Mouse (Mus musculus): ENCODE measurements around the gene Siglecf. TPM values are rescaled to one million over a fixed set of nuclear protein-coding genes. Genes with fewer than 3 reads are reported as not detected.

Siglecf gene
- polyA plus RNA-seq (2014; fragmentation: Nextera tagmentation; extraction: Ambion mirVana): 0.12 TPM in 1 of 2 replicates, not detected in the other

- WGBS: 72% methylated on average over 3 of the region's 3 CpGs
- Histone ChIP-seq H3K4me1 (replicated peaks; ENCODE audit: control insufficient read depth, insufficient read depth, low read length) (0 out of 2 replicates have a peak, but pooled peaks cover 2% of the 10 kb centered on the region), H3K4me2 (replicated peaks) (no peak within 1 kb of the TSS), H3K9me3 (ENCODE audit: control insufficient read depth, low read length) (no peaks in the 10 kb centered on the region), H3K27ac (no peak within 1 kb of the TSS), H3K4me3 (replicated peaks; ENCODE audit: low read length) (no peak within 1 kb of the TSS), H3K36me3 (replicated peaks; ENCODE audit: control insufficient read depth, insufficient read depth) (no peaks in the 10 kb centered on the region), H3K9ac (no peak within 1 kb of the TSS), H3K27me3 (ENCODE audit: control insufficient read depth, insufficient read depth, low read length) (no peaks in the 10 kb centered on the region)
- ATAC-seq (ENCODE audit: low FRiP score) (no peak), DNase-seq (ENCODE audit: low spot score) (no peak)
Measured at GRCm38 (mm10) chr7:43351154-43351553, at the start of gene Siglecf. Gene Siglecf, plus strand, starts transcription at chr7:43351341.

GRCm38 (mm10) chr7:43305235-43305634 is 45.9 kb upstream of the Siglecf start:
- no peak overlapping the region for H3K4me3 ChIP-seq (replicated peaks; ENCODE audit: low read length)
- ATAC-seq (ENCODE audit: low FRiP score) (no peak), DNase-seq (ENCODE audit: low spot score) (no peak)
- no peaks in the 10 kb centered on the region for H3K9me3 ChIP-seq (ENCODE audit: control insufficient read depth, low read length)
- WGBS: 89% methylated on average over 3 of the region's 3 CpGs
- H3K4me1 ChIP-seq (replicated peaks; ENCODE audit: control insufficient read depth, insufficient read depth, low read length): no peaks in the 10 kb centered on the region; the same call in 1 of the 2 replicates
- peaks cover 88% of the 10 kb centered on the region for H3K36me3 ChIP-seq (replicated peaks; ENCODE audit: control insufficient read depth, insufficient read depth)
- H3K27me3 ChIP-seq (ENCODE audit: control insufficient read depth, insufficient read depth, low read length): no peaks in the 10 kb centered on the region
- H3K27ac ChIP-seq: no peak overlapping the region
- no peak overlapping the region for H3K9ac ChIP-seq
- no peak overlapping the region for H3K4me2 ChIP-seq (replicated peaks)

GRCm38 (mm10) chr7:43309069-43309468 is 42.1 kb upstream of the Siglecf start:
- ATAC-seq (ENCODE audit: low FRiP score) (no peak), DNase-seq (ENCODE audit: low spot score) (no peak)
- Histone ChIP-seq H3K4me2 (replicated peaks) (no peak overlapping the region), H3K9me3 (ENCODE audit: control insufficient read depth, low read length) (no peaks in the 10 kb centered on the region), H3K27me3 (ENCODE audit: control insufficient read depth, insufficient read depth, low read length) (no peaks in the 10 kb centered on the region), H3K9ac (no peak overlapping the region), H3K36me3 (replicated peaks; ENCODE audit: control insufficient read depth, insufficient read depth) (peaks cover 60% of the 10 kb centered on the region), H3K4me3 (replicated peaks; ENCODE audit: low read length) (no peak overlapping the region), H3K4me1 (replicated peaks; ENCODE audit: control insufficient read depth, insufficient read depth, low read length) (peaks cover 16% of the 10 kb centered on the region), H3K27ac (no peak overlapping the region)
- 93% methylated on average over 2 of the region's 2 CpGs for WGBS

- ATAC-seq (ENCODE audit: low FRiP score): no peak
- WGBS: 87% methylated on average over 6 of the region's 6 CpGs
- H3K27ac ChIP-seq: no peak overlapping the region
- H3K36me3 ChIP-seq (replicated peaks; ENCODE audit: control insufficient read depth, insufficient read depth): peaks cover 38% of the 10 kb centered on the region
- DNase-seq (ENCODE audit: low spot score): no peak
- H3K9ac ChIP-seq: peak overlapping the region; percentile 76; the same call in 1 of the 2 replicates
- H3K4me3 ChIP-seq (replicated peaks; ENCODE audit: low read length): peak overlapping the region; percentile 79
- H3K4me1 ChIP-seq (replicated peaks; ENCODE audit: control insufficient read depth, insufficient read depth, low read length): peaks cover 16% of the 10 kb centered on the region
- no peaks in the 10 kb centered on the region for H3K27me3 ChIP-seq (ENCODE audit: control insufficient read depth, insufficient read depth, low read length)
- peak overlapping the region; percentile 84 for H3K4me2 ChIP-seq (replicated peaks)
- no peaks in the 10 kb centered on the region for H3K9me3 ChIP-seq (ENCODE audit: control insufficient read depth, low read length)
Measured at GRCm38 (mm10) chr7:43311632-43312031, 39.5 kb upstream of the Siglecf start.

GRCm38 (mm10) chr7:43312386-43313012 is 38.6 kb upstream of the Siglecf start:
- peak overlapping the region; percentile 76 for H3K9ac ChIP-seq
- H3K4me1 ChIP-seq (replicated peaks; ENCODE audit: control insufficient read depth, insufficient read depth, low read length): peaks cover 16% of the 10 kb centered on the region
- no peaks in the 10 kb centered on the region for H3K9me3 ChIP-seq (ENCODE audit: control insufficient read depth, low read length)
- 2% methylated on average over 32 of the region's 32 CpGs for WGBS
- ATAC-seq (ENCODE audit: low FRiP score): peak; percentile 75
- DNase-seq (ENCODE audit: low spot score): peak; percentile 39
- H3K27me3 ChIP-seq (ENCODE audit: control insufficient read depth, insufficient read depth, low read length): no peaks in the 10 kb centered on the region
- peak overlapping the region; percentile 84 for H3K27ac ChIP-seq
- H3K36me3 ChIP-seq (replicated peaks; ENCODE audit: control insufficient read depth, insufficient read depth): peaks cover 30% of the 10 kb centered on the region
- peak overlapping the region; percentile 79 for H3K4me3 ChIP-seq (replicated peaks; ENCODE audit: low read length)
- peak overlapping the region; percentile 84 for H3K4me2 ChIP-seq (replicated peaks)

- DNase-seq (ENCODE audit: low spot score) (peak; percentile 94), ATAC-seq (ENCODE audit: low FRiP score) (peak; percentile 97)
- Histone ChIP-seq H3K36me3 (replicated peaks; ENCODE audit: control insufficient read depth, insufficient read depth) (peaks cover 25% of the 10 kb centered on the region), H3K4me1 (replicated peaks; ENCODE audit: control insufficient read depth, insufficient read depth, low read length) (peaks cover 16% of the 10 kb centered on the region), H3K27me3 (ENCODE audit: control insufficient read depth, insufficient read depth, low read length) (no peaks in the 10 kb centered on the region), H3K4me2 (replicated peaks) (peak within 1 kb of the TSS; percentile 84), H3K9ac (peak within 1 kb of the TSS; percentile 76), H3K27ac (peak within 1 kb of the TSS; percentile 84), H3K4me3 (replicated peaks; ENCODE audit: low read length) (peak within 1 kb of the TSS; percentile 79), H3K9me3 (ENCODE audit: control insufficient read depth, low read length) (no peaks in the 10 kb centered on the region)
- WGBS: under 1% methylated on average over 33 of the region's 33 CpGs
Measured at GRCm38 (mm10) chr7:43313013-43313428, 38.1 kb upstream of the Siglecf start, which contains the start of gene Zfp715. Gene Zfp715, minus strand, starts transcription at chr7:43313294.

- Histone ChIP-seq H3K9me3 (ENCODE audit: control insufficient read depth, low read length) (no peaks in the 10 kb centered on the region), H3K9ac (no peak overlapping the region), H3K4me2 (replicated peaks) (no peak overlapping the region), H3K27ac (no peak overlapping the region), H3K4me1 (replicated peaks; ENCODE audit: control insufficient read depth, insufficient read depth, low read length) (no peaks in the 10 kb centered on the region), H3K4me3 (replicated peaks; ENCODE audit: low read length) (no peak overlapping the region), H3K36me3 (replicated peaks; ENCODE audit: control insufficient read depth, insufficient read depth) (no peaks in the 10 kb centered on the region), H3K27me3 (ENCODE audit: control insufficient read depth, insufficient read depth, low read length) (no peaks in the 10 kb centered on the region)
- DNase-seq (ENCODE audit: low spot score): no peak
- ATAC-seq (ENCODE audit: low FRiP score): no peak
- WGBS: 59% methylated on average over 10 of the region's 10 CpGs
Measured at GRCm38 (mm10) chr7:43326223-43326780, 24.8 kb upstream of the Siglecf start.

GRCm38 (mm10) chr7:43328101-43328500 is 23.0 kb upstream of the Siglecf start:
- 79% methylated on average over 4 of the region's 4 CpGs for WGBS
- Histone ChIP-seq H3K27me3 (ENCODE audit: control insufficient read depth, insufficient read depth, low read length) (no peaks in the 10 kb centered on the region), H3K4me3 (replicated peaks; ENCODE audit: low read length) (no peak overlapping the region), H3K27ac (no peak overlapping the region), H3K36me3 (replicated peaks; ENCODE audit: control insufficient read depth, insufficient read depth) (no peaks in the 10 kb centered on the region), H3K9ac (no peak overlapping the region), H3K4me1 (replicated peaks; ENCODE audit: control insufficient read depth, insufficient read depth, low read length) (no peaks in the 10 kb centered on the region), H3K4me2 (replicated peaks) (no peak overlapping the region), H3K9me3 (ENCODE audit: control insufficient read depth, low read length) (no peaks in the 10 kb centered on the region)
- ATAC-seq (ENCODE audit: low FRiP score) (no peak), DNase-seq (ENCODE audit: low spot score) (no peak)

GRCm38 (mm10) chr7:43333203-43333602 is 17.9 kb upstream of the Siglecf start:
- ATAC-seq (ENCODE audit: low FRiP score): no peak
- no peak overlapping the region for H3K9ac ChIP-seq
- no peaks in the 10 kb centered on the region for H3K27me3 ChIP-seq (ENCODE audit: control insufficient read depth, insufficient read depth, low read length)
- H3K4me2 ChIP-seq (replicated peaks): no peak overlapping the region
- no peaks in the 10 kb centered on the region for H3K36me3 ChIP-seq (replicated peaks; ENCODE audit: control insufficient read depth, insufficient read depth)
- no peak for DNase-seq (ENCODE audit: low spot score)
- WGBS: 44% methylated on average over 5 of the region's 7 CpGs
- H3K4me1 ChIP-seq (replicated peaks; ENCODE audit: control insufficient read depth, insufficient read depth, low read length): no peaks in the 10 kb centered on the region
- H3K9me3 ChIP-seq (ENCODE audit: control insufficient read depth, low read length): no peaks in the 10 kb centered on the region
- no peak overlapping the region for H3K27ac ChIP-seq
- H3K4me3 ChIP-seq (replicated peaks; ENCODE audit: low read length): no peak overlapping the region
